1 mouse cellular context compared by ENCODE assay signal in the genomic region with DNA sequence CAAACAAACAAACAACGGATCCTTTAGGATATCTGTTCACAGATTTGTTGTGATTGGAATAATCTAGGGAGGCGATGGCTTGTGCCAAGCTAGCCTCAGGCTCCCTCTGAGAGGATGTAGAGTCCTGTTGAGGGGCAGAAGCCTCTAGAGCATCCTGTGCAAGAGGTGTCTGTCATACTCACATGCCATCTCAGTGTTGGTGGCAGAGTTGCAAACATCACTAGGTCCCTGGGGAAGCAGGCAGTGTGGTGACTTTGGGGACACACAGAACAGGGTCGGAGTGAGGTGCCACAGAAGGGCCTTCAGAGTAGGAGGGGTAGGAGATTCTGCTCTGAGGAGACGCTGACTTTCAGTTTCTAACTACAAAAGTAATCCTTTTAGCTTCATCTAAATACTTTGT.
TF ChIP-seq lines count a peak whose summit lies in the region.

No protein-coding gene starts in this region.

TF ChIP-seq in MEL, 35 proteins besides CTCF, POLR2A, EP300 and RAD21:
- TF ChIP-seq BHLHE40 (IDR thresholded peaks at IDR 0.05; ENCODE audit: borderline replicate concordance, low read depth, low read length) (no peak), CHD2 (IDR thresholded peaks at IDR 0.05; ENCODE audit: low read length) (no peak), POLR2AphosphoS5 (IDR thresholded peaks at IDR 0.05; ENCODE audit: borderline replicate concordance, low read depth, low read length) (no peak), MYC (IDR thresholded peaks at IDR 0.05; ENCODE audit: low read depth, low read length) (no peak), USF2 (IDR thresholded peaks at IDR 0.05; ENCODE audit: borderline replicate concordance in 1 of 2, insufficient read depth in 1 of 2, low read depth in 1 of 2, low read length in 2 of 2) (no peak), ZMIZ1 (IDR thresholded peaks at IDR 0.05; ENCODE audit: low read depth, low read length) (no peak), JUND (IDR thresholded peaks at IDR 0.05; ENCODE audit: low read depth, low read length) (no peak), MAFK (IDR thresholded peaks at IDR 0.05; ENCODE audit: borderline replicate concordance, low read depth, low read length) (no peak), GABPA (IDR thresholded peaks at IDR 0.05; ENCODE audit: low read depth, low read length) (no peak), TBP (IDR thresholded peaks at IDR 0.05; ENCODE audit: low read depth, low read length) (no peak), MYB (IDR thresholded peaks at IDR 0.05; ENCODE audit: low read depth, low read length) (no peak), ZC3H11A (IDR thresholded peaks at IDR 0.05; ENCODE audit: low read depth, low read length) (no peak), ELF1 (IDR thresholded peaks at IDR 0.05; ENCODE audit: low read depth, low read length) (no peak), USF1 (IDR thresholded peaks at IDR 0.05; ENCODE audit: low read depth, low read length) (no peak), NELFE (IDR thresholded peaks at IDR 0.05; ENCODE audit: low read depth, low read length) (no peak), ZKSCAN1 (IDR thresholded peaks at IDR 0.05; ENCODE audit: low read depth, low read length) (no peak), SIN3A (IDR thresholded peaks at IDR 0.05; ENCODE audit: low read length) (no peak; the same call in 1 of the 2 replicates), MAZ (IDR thresholded peaks at IDR 0.05; ENCODE audit: low read depth, low read length) (no peak), SMC3 (IDR thresholded peaks at IDR 0.05; ENCODE audit: low read depth, low read length) (no peak)
